Mouse (Mus musculus) MEL (cell line): ENCODE results near the gene Creb5. TPM values are rescaled to one million over a fixed set of nuclear protein-coding genes. Genes with fewer than 3 reads are reported as not detected.

Experiments
- DNase-seq: peaks from one replicate; pipeline ENCODE4 v3.0.0; 2011; ENCODE audit warnings: low read depth, low spot score
- H3K27ac ChIP-seq: 2 replicates; pipeline ENCODE4 v1.5.1; 2012; ENCODE audit warnings: low read depth, mild to moderate bottlenecking, control low read depth, low read length, moderate library complexity; ENCODE audit not compliant: control insufficient read depth
- H3K27me3 ChIP-seq, 2 experiments: fragments of 150-350 bp in 1 of 2; sonication (generic) in 1 of 2; 2 replicates each; pipeline ENCODE4 v1.6.1; 2012; ENCODE audit warnings: low read length in 2 of 2, mild to moderate bottlenecking in 2 of 2, improper control_type of control experiment in 1 of 2, moderate library complexity in 1 of 2; ENCODE audit not compliant: insufficient read depth in 2 of 2, control insufficient read depth in 1 of 2
- H3K36me3 ChIP-seq, 2 experiments: 2 replicates each; pipeline ENCODE4 v1.6.1; 2012 to 2014; ENCODE audit warnings: low read length in 2 of 2, improper control_type of control experiment in 1 of 2, inconsistent platforms in 1 of 2, mild to moderate bottlenecking in 1 of 2; ENCODE audit not compliant: insufficient read depth in 2 of 2, control insufficient read depth in 1 of 2
- H3K4me1 ChIP-seq, 2 experiments: fragments of 150-350 bp in 1 of 2; sonication (generic) in 1 of 2; 2 replicates each; pipeline ENCODE4 v1.6.1; 2012; ENCODE audit warnings: low read length in 2 of 2, improper control_type of control experiment in 1 of 2, mild to moderate bottlenecking in 1 of 2; ENCODE audit not compliant: insufficient read depth in 2 of 2, control insufficient read depth in 1 of 2
- H3K4me3 ChIP-seq, 2 experiments: fragments of 150-350 bp in 1 of 2; sonication (generic) in 1 of 2; 2 replicates each; pipeline ENCODE4 v1.5.1; 2012; ENCODE audit warnings: low read depth in 2 of 2, low read length in 2 of 2, mild to moderate bottlenecking in 2 of 2, moderate library complexity in 2 of 2, control low read depth in 1 of 2, improper control_type of control experiment in 1 of 2; ENCODE audit not compliant: control insufficient read depth in 1 of 2, insufficient read depth in 1 of 2
- H3K79me2 ChIP-seq: 2 replicates; pipeline ENCODE4 v1.6.1; 2012; ENCODE audit warnings: mild to moderate bottlenecking, low read length, moderate library complexity; ENCODE audit not compliant: control insufficient read depth, poor library complexity, insufficient read depth
- H3K9ac ChIP-seq: 2 replicates; pipeline ENCODE4 v1.6.1; 2012; ENCODE audit warnings: low read depth, mild to moderate bottlenecking, control low read depth, low read length, moderate library complexity; ENCODE audit not compliant: control insufficient read depth, poor library complexity, severe bottlenecking
- H3K9me3 ChIP-seq: fragments of 150-350 bp; sonication (generic); replicated peaks from 2 replicates; pipeline ENCODE4 v1.6.1; 2012; ENCODE audit warnings: mild to moderate bottlenecking, low read length, improper control_type of control experiment, moderate library complexity; ENCODE audit not compliant: insufficient read depth
- CTCF ChIP-seq, 3 experiments: IDR thresholded peaks in 2 of 3; conservative IDR thresholded peaks in 1 of 3; 2 replicates each; pipeline ENCODE4 v1.5.1; 2011 to 2012; ENCODE audit warnings: low read length in 3 of 3, low read depth in 2 of 3, mild to moderate bottlenecking in 2 of 3, improper control_type of control experiment in 1 of 3, inconsistent platforms in 1 of 3, mixed read lengths in 1 of 3, moderate library complexity in 1 of 3; ENCODE audit not compliant: control insufficient read depth in 1 of 3, insufficient read depth in 1 of 3, poor library complexity in 1 of 3, severe bottlenecking in 1 of 3
- ETS1 ChIP-seq: IDR thresholded peaks from 2 replicates; pipeline ENCODE4 v1.6.1; 2012; ENCODE audit warnings: low read depth, mild to moderate bottlenecking, inconsistent platforms, low read length, improper control_type of control experiment, moderate library complexity
- GABPA ChIP-seq: IDR thresholded peaks from 2 replicates; pipeline ENCODE4 v1.6.1; 2012; ENCODE audit warnings: low read depth, mild to moderate bottlenecking, inconsistent platforms, low read length, improper control_type of control experiment, moderate library complexity
- GATA1 ChIP-seq: IDR thresholded peaks from 2 replicates; pipeline ENCODE4 v1.6.1; 2011; ENCODE audit warnings: low read depth, low read length, improper control_type of control experiment
- KAT2A ChIP-seq: conservative IDR thresholded peaks from 2 replicates; pipeline ENCODE4 v1.6.1; 2012; ENCODE audit warnings: low read depth, low read length, improper control_type of control experiment, inconsistent platforms
- MAFK ChIP-seq: IDR thresholded peaks from 2 replicates; pipeline ENCODE4 v1.6.1; 2011; ENCODE audit warnings: low read depth, mild to moderate bottlenecking, low read length, improper control_type of control experiment, borderline replicate concordance
- MAZ ChIP-seq: IDR thresholded peaks from 2 replicates; pipeline ENCODE4 v1.6.1; 2012; ENCODE audit warnings: low read depth, mild to moderate bottlenecking, inconsistent platforms, low read length, improper control_type of control experiment
- MEF2A ChIP-seq: IDR thresholded peaks from 2 replicates; pipeline ENCODE4 v1.6.1; 2014; ENCODE audit warnings: low read depth, mild to moderate bottlenecking, inconsistent platforms, low read length, improper control_type of control experiment; ENCODE audit not compliant: poor library complexity, insufficient replicate concordance, severe bottlenecking; ENCODE audit errors: extremely low read depth
- MXI1 ChIP-seq: IDR thresholded peaks from 2 replicates; pipeline ENCODE4 v1.6.1; 2011; ENCODE audit warnings: mild to moderate bottlenecking, low read depth, low read length, improper control_type of control experiment
- NELFE ChIP-seq: IDR thresholded peaks from 2 replicates; pipeline ENCODE4 v1.6.1; 2011; ENCODE audit warnings: low read depth, low read length, improper control_type of control experiment
- NRF1 ChIP-seq: IDR thresholded peaks from 2 replicates; pipeline ENCODE4 v1.6.1; 2014; ENCODE audit warnings: low read depth, mild to moderate bottlenecking, inconsistent platforms, low read length, improper control_type of control experiment, moderate library complexity; ENCODE audit not compliant: poor library complexity, insufficient read depth, severe bottlenecking
- POLR2AphosphoS5 ChIP-seq: IDR thresholded peaks from 2 replicates; pipeline ENCODE4 v1.6.1; 2012; ENCODE audit warnings: low read depth, borderline replicate concordance, mild to moderate bottlenecking, inconsistent platforms, low read length, moderate library complexity, mixed read lengths
- RCOR1 ChIP-seq: IDR thresholded peaks from 2 replicates; pipeline ENCODE4 v1.6.1; 2012; ENCODE audit warnings: low read depth, mild to moderate bottlenecking, inconsistent platforms, low read length, improper control_type of control experiment
- TAL1 ChIP-seq: IDR thresholded peaks from 2 replicates; pipeline ENCODE4 v1.6.1; 2012; ENCODE audit warnings: mild to moderate bottlenecking, inconsistent platforms, low read length, moderate library complexity, mixed read lengths
- TCF12 ChIP-seq: IDR thresholded peaks from 2 replicates; pipeline ENCODE4 v1.6.1; 2014; ENCODE audit warnings: low read depth, mild to moderate bottlenecking, inconsistent platforms, low read length, improper control_type of control experiment, moderate library complexity
- USF1 ChIP-seq: IDR thresholded peaks from 2 replicates; pipeline ENCODE4 v1.6.1; 2014; ENCODE audit warnings: low read depth, mild to moderate bottlenecking, inconsistent platforms, low read length, improper control_type of control experiment, moderate library complexity
- USF2 ChIP-seq, 2 experiments: IDR thresholded peaks; 2 replicates each; pipeline ENCODE4 v1.6.1; 2011 to 2012; ENCODE audit warnings: improper control_type of control experiment in 2 of 2, low read length in 2 of 2, borderline replicate concordance in 1 of 2, inconsistent platforms in 1 of 2, low read depth in 1 of 2, mild to moderate bottlenecking in 1 of 2; ENCODE audit not compliant: insufficient read depth in 1 of 2
- ZC3H11A ChIP-seq: IDR thresholded peaks from 2 replicates; pipeline ENCODE4 v1.6.1; 2012; ENCODE audit warnings: low read depth, mild to moderate bottlenecking, inconsistent platforms, low read length, improper control_type of control experiment
- ZMIZ1 ChIP-seq: IDR thresholded peaks from 2 replicates; pipeline ENCODE4 v1.6.1; 2012; ENCODE audit warnings: low read depth, mild to moderate bottlenecking, inconsistent platforms, low read length, improper control_type of control experiment, moderate library complexity
- polyA plus RNA-seq, 2 experiments: library from polyadenylated mRNA; stranded (reverse) in 1 of 2; unstranded in 1 of 2; fragments of >175 nt in 1 of 2; fragments of >200 nt in 1 of 2; gene quantifications; 2 replicates each; pipeline versions ENCODE4 v1.2.1 to v1.2.4; 2012; ENCODE audit warnings: low replicate concordance in 2 of 2, low read depth in 1 of 2; ENCODE audit not compliant: insufficient read length in 2 of 2, insufficient read depth in 1 of 2, missing spikeins in 1 of 2
- total RNA-seq: library from RNA; depleted of rRNA; stranded (reverse); fragments of 300-350 nt; gene quantifications from 2 replicates; pipeline ENCODE4 v1.2.3, GENCODE M21; 2012

Creb5 gene
- total and polyA plus RNA-seq, 3 experiments, result not detected

- no peak for TF ChIP-seq MEF2A
- no peak for TF ChIP-seq NELFE
- H3K27ac ChIP-seq, result no peak overlapping the region
- no peaks in the 10 kb centered on the region for H3K27me3 ChIP-seq
- H3K9ac ChIP-seq, result no peak overlapping the region
- H3K36me3 ChIP-seq, result no peaks in the 10 kb centered on the region
- no peak for DNase-seq
- H3K9me3 ChIP-seq, result no peaks in the 10 kb centered on the region
- H3K4me3 ChIP-seq, result no peak overlapping the region
- no peaks in the 10 kb centered on the region for H3K4me1 ChIP-seq
- H3K79me2 ChIP-seq, result no peaks in the 10 kb centered on the region
Measured at GRCm38 (mm10) chr6:53456111-53456510, 169.0 kb downstream of the Creb5 start.

- no peaks in the 10 kb centered on the region for H3K27me3 ChIP-seq
- no peaks in the 10 kb centered on the region for H3K4me1 ChIP-seq
- H3K36me3 ChIP-seq, result no peaks in the 10 kb centered on the region
- no peak for DNase-seq
- H3K27ac ChIP-seq, result no peak overlapping the region
- H3K79me2 ChIP-seq, result no peaks in the 10 kb centered on the region
- H3K9ac ChIP-seq, result no peak overlapping the region
- no peak overlapping the region for H3K4me3 ChIP-seq
- no peaks in the 10 kb centered on the region for H3K9me3 ChIP-seq
- TF ChIP-seq USF1 (no peak), TAL1 (no peak), MEF2A (no peak), CTCF (IDR thresholded peaks at IDR 0.05 in 2 of 3, conservative IDR thresholded peaks at IDR 0.05 in 1 of 3; ENCODE audit: control insufficient read depth in 1 of 3, insufficient read depth in 1 of 3, low read depth in 2 of 3, low read length in 3 of 3, poor library complexity in 1 of 3, severe bottlenecking in 1 of 3) (no peak), USF2 (IDR thresholded peaks at IDR 0.05; ENCODE audit: borderline replicate concordance in 1 of 2, insufficient read depth in 1 of 2, low read depth in 1 of 2, low read length in 2 of 2) (no peak), TCF12 (no peak), POLR2AphosphoS5 (no peak), ZMIZ1 (no peak), MXI1 (no peak), NRF1 (no peak), RCOR1 (no peak), ZC3H11A (no peak), MAZ (no peak), MAFK (no peak), GATA1 (no peak), ETS1 (no peak), KAT2A (no peak), NELFE (no peak), GABPA (no peak)
Measured at GRCm38 (mm10) chr6:53459995-53460747, 173.1 kb downstream of the Creb5 start.
